Mouse (Mus musculus) frontal cortex, adult 2 months (tissue): Measurements from ENCODE around the gene Kif1b. TPM values are rescaled to one million over a fixed set of nuclear protein-coding genes. Genes with fewer than 3 reads are reported as not detected.
A peak's percentile ranks its signal among the peaks of the same experiment; 100 is the strongest.

ENCODE experiments used
- DNase-seq, 2 experiments: peaks; one replicate each; pipeline ENCODE4 v3.0.0; 2022; ENCODE audit warnings: low spot score in 1 of 2; ENCODE audit errors: extremely low spot score in 1 of 2
- polyA plus RNA-seq: library from polyadenylated mRNA; depleted of rRNA; stranded (reverse); fragments of >200 nt; gene quantifications from 2 replicates; pipeline ENCODE4 v1.2.3, GENCODE M21; 2012

Kif1b gene
- polyA plus RNA-seq, 1 experiment, result 188 TPM

- DNase-seq, result no peak
These were observed 9.9 kb upstream of the Kif1b start for GRCm38 (mm10) chr4:149317387-149317786.

DNA sequence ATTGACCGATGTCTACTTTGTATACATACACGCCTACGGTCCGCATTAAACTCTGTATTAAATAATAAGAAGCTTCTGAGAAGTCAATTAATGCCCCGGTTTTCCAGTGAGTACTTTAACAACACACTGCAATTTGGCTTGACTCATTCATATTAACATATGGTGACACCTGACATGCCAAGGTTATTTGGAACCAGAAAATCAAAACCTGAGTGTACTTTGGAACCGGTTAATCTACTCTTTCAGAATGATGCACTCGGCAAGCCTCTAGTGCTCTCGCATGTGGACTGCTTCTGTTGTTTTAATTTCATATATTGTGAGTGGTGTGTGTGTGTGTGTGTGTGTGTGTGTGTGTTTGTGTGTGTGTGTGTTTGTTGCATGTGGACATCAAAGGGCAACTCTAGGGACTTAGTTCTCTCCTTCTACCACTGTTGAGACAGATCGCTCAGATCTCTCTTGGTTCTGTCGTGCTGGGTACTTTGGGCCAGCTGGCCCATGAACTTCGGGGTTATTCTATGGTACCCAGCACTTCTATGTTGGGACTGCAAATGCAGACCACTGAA is 6.9 kb upstream of the Kif1b start:
- DNase-seq, result no peak

DNA sequence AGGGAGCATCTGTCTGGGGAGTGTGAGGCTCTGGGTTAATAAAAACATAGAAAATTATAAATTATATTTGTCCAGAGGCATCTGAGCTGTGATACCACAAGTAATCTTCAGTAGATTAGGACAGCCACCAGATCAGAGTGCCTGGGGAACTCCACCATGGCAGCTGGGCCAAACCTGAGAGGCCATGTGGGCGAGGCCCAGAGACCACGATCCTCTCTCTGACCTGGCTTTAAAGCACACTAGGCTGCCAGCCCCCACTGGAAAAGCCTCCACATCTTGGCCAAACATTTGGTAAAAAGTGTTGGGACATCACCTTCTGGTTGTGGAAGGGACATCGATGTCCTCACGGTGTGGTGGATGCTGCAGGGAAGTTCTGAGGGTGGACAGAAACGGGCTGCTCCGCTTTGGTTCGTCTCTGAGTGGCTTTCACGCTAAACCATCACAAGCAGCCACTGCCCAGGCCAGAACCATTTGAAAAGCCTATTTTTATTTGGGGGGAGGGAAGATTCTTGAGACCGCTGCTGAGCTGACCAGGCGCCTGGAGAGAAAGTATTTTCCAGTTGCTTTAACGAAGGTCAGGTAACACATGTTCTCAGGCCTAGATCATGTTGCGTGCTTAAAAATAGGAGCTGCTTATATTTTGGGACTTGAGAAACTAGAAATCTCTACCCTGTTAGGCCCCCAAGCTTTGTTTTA is 6.2 kb upstream of the Kif1b start:
- no peak for DNase-seq

DNA sequence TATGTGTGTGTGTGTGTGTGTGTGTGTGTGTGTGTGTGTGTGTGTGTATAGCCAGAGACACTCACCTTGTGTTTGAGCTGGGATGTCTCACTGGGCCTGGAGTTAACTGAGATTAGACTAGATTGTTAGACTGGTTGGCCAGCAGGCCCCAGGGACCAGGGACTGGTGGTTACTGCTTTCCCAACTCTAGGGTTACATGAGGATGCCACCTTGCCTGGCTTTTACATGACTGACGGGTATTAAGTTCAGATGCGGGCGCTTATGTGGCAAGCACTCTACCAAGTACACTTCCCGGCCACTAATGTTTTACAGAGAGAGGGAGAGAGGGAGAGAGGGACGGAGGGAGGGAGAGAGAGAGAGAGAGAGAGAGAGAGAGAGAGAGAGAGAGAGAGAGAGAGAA is 4.5 kb upstream of the Kif1b start:
- no peak for DNase-seq

DNA sequence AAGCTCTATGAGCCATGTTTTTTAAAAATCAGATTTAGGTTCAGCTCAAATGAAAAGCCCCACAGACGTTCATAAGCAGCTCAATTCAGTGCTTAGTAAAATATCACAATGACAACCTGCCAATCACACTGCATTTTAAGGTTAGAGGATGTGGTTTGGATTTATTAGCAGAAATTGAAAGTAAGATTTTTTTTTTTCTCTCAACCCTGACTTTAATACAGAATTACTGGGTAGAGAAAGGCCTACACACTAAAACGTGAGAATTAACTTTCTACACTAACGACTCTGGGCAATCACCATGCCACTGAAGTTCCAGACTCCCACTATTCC is 963 bp upstream of the Kif1b start:
- no peak for DNase-seq

DNA sequence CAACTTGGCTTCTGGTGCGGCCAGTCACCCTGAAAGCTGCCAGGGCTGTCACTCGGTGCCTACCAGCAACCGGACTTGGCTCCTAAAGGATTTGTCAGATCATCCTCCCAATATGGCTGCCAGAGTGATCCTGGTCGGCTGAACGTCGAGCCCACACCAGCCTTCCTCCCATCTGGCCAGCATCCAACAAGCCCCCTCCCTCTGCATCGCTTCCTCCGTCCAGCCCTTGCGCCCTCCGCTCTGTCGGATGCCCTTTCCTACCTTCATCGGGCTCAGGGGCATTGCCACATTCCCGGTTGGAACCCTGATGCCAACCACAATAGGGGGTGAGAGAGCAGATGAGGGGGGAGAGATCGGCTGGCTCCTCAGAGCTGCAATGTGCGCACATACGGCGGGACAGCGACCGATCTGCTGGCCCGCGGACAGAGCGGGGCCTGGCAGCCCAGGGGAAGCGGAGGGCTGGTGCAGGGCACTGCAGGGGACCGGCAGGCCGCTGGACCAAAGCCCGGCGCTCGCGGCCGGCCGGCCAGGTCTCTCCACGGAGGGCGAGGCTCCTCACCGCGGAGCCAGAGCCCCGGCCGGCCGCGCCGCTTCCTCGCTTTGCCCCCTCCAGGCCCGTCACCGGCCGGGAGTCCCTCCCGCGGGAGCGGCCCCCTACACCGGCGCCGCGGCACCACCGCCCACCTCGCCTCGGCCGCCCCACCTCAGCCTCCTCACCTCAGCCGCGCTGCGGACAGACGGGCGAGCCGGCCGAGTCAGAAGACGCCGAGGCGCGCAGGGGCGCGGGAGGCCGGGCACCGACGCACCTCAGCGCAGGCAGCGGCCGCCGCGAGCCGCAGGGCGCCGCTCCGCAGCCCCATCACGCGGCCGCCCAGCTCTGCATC is 539 bp downstream of the Kif1b start:
- DNase-seq, result peak; percentile 48 to 74

DNA sequence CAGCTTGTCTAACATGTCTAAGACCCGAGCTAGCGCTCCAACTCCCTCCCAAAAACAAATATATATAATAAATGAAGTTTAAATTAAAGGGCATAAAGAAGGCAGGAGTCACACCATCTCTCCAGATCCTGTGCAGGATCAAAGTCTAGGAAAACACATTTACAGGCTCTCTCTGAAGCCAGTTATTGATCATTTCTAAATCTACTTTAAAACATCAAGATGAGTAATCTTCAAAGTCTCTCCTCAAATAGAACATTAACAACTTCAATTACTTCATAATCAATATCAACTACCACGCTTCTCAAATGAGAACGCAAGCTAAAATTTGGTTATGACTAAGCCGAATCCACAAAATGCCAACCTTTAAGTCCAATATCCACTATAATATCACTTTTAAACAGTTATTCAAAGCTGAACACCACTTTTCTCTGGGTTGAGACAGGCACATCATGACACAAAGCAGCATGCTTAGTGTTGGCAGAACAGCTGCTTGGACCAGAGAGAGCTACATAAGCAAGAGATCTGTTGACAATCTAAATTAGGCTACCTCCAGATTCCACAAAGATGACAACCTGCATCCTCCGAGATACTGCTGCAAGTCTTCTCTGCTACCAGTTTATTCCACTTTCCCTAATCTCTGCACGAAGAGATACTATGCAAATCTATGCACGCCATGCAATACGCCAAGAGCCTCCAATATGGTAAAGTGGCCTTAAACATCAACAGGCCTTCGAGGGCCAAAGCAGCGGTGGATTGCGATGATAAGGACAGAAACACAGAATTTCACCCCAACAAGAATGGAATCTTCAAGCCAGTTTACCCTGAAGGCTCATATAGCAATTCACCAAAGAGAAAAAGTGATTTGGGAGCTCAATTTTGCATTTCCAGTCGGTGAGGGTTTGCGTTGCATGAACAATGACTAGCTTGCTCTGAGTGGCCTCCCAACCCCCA is 1.5 kb downstream of the Kif1b start:
- DNase-seq, result no peak

DNA sequence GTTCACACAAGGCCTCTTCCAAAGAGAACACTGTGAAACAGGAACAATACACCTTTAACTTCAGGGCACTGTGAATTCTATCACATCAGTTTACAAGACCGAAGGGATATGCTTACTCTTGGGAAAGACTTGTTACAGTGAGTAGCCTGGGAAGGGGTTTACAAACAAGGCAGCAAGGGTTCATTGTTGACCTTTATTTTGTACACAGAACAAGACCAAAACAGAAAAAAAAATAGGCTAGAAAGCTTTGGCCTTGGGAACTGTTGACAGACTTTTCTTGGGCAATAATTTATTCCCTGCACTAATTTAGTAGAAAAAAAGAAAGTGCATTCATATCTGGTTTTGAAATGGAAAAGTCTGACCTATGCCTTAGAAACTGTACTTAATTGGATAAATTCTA is 3.0 kb downstream of the Kif1b start:
- DNase-seq, result no peak

DNA sequence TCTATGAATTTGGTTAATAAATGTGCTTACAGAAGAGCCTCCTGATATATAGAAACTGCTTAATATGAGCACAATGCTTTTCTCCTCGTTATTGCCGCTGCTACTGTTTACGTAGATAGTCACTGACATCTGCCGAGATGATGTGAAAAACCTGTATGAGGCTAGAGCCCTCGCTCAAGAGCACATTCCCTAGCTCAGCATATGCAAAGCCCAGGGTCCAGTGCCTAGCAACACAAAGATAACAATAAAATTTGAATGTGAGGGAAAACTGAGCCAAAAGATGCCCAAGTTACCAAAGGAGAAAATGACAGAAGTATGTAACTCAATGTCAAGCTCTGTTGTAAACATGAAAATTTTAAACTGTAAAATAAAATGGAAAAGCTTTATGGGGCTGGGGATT is 4.0 kb downstream of the Kif1b start:
- DNase-seq, result no peak

- no peak for DNase-seq
These were observed 4.7 kb downstream of the Kif1b start for GRCm38 (mm10) chr4:149302751-149303150.

GRCm38 (mm10) chr4:149302136-149302535 is 5.4 kb downstream of the Kif1b start:
- DNase-seq, result no peak

GRCm38 (mm10) chr4:149296501-149296900 is 11.0 kb downstream of the Kif1b start:
- DNase-seq, result no peak

- DNase-seq, result no peak
These were observed 14.5 kb downstream of the Kif1b start for GRCm38 (mm10) chr4:149292984-149293383.

- no peak for DNase-seq
These were observed 16.4 kb downstream of the Kif1b start for GRCm38 (mm10) chr4:149291061-149291460.

DNA sequence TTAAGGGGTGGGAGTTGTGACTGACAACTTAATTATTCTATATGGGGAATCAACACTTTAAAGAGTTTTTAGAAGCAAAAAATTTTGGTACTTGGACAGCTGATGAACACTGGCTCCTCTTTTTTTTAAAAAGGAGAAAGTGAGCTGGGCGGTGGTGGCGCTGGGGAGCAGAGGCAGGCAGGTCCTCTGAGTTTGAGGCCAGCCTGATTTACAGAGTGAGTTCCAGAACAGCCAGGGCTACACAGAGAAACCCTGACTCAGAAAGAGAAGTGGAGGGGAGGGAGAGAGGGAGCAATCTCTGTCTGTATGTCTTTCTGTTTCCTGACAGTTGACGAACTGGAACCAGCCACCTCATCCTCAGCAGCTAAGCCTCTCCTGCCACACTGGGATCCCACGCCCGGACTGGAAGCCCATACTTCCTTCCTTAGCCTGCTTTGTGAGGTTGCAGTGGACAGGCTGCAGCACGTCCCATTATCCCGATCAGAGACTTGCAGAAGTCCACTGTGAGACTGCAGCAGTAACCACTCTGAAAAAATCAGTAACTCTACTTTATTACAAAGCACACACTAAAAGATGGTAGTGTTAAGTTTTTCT is 17.2 kb downstream of the Kif1b start:
- no peak for DNase-seq

GRCm38 (mm10) chr4:149286287-149287137 is 21.0 kb downstream of the Kif1b start:
- no peak for DNase-seq

- DNase-seq, result no peak
These were observed 21.8 kb downstream of the Kif1b start for GRCm38 (mm10) chr4:149285691-149286090.

DNA sequence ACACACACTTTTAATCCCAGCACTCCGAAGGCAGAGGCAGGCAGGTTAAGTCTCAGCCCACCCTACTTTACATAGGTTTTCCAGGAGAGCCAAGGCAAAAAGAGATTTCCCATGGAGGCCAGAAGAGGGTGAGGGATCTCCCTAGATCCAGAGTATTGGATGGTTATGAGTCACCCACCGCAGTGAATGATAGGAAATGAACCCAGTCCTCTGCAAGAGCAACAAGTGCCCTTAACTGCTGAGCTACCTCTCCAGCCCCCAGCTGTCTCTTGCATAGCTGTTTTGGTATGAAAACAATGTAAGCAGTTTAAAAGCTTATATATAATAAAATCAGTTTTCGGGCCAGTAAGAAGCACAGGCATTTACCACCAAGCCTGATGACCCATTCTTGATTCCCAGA is 24.5 kb downstream of the Kif1b start:
- DNase-seq, result no peak

DNA sequence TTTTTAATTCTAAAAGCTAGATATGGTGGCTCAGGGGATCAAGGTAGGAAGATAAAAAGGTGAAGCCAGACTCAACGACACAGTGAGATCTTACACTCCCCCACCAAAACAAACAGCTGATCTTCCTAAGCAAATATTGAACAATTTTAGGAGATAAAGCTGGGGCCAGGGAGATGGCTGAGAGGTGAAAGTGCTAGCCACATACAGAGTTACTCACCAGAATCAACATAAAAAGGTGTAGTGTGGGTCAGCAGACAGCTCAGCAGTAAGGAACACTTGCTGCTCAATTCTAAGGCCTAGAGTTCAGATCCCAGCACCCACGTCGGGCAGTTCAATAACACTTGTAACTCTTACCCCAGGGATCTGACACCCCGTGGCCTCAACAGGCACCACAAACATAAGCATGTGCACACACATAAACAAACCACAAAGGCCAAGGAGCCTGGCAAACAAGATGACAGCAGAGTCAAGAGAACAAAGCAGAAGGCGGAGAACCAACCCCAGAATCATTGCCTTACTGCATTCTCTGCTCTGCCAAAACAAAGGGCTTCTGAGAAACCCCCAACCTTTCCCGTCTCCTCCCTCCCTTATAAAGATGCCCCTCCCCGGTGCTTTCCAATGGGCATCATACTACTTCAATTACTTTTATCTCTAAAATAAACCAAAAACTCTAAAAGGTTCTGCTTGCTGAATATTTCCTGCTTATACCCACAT is 25.3 kb downstream of the Kif1b start:
- DNase-seq, result no peak
